Mouse (Mus musculus) small intestine, adult 2 months (tissue): ENCODE measurements around the gene Pds5b.

Experiments used
- CTCF ChIP-seq: fragments of 200-500 bp; IDR thresholded peaks from 2 replicates; pipeline ENCODE4 v1.5.1; 2012; ENCODE audit warnings: low read depth, mild to moderate bottlenecking, control low read depth, inconsistent platforms, low read length, moderate library complexity, mixed read lengths; ENCODE audit not compliant: insufficient replicate concordance, insufficient read length; ENCODE audit errors: extremely low read depth
- POLR2A ChIP-seq: fragments of 200-500 bp; IDR thresholded peaks from 2 replicates; pipeline ENCODE4 v1.6.1; 2012; ENCODE audit warnings: low read depth, mild to moderate bottlenecking, control low read depth, inconsistent platforms, low read length, moderate library complexity

- no peak for TF ChIP-seq CTCF
- TF ChIP-seq POLR2A = no peak
Observed at GRCm38 (mm10) chr5:150644926-150645325, 28.6 kb upstream of the Pds5b start.
